Mouse (Mus musculus) urinary bladder, postnatal 25 days (tissue): ENCODE data around the gene Defb36.

Source experiments
- DNase-seq: peaks from one replicate; pipeline ENCODE4 v3.0.0; 2022; ENCODE audit warnings: low spot score

The Defb36 gene

GRCm38 (mm10) chr2:152604057-152604456 is at the start of gene Defb36:
Gene Defb36 (plus strand): TSS chr2:152604327.
- DNase-seq, result peak; percentile 46

- no peak for DNase-seq
Measured at GRCm38 (mm10) chr2:152556655-152557054, 47.5 kb upstream of the Defb36 start.

GRCm38 (mm10) chr2:152569038-152569437 is 35.1 kb upstream of the Defb36 start, which contains the start of gene Gm17416:
Gene Gm17416 (plus strand): TSS chr2:152569338.
- DNase-seq, result no peak

GRCm38 (mm10) chr2:152569881-152570280 is 34.2 kb upstream of the Defb36 start:
- DNase-seq, result no peak

GRCm38 (mm10) chr2:152570313-152570712 is 33.8 kb upstream of the Defb36 start:
- no peak for DNase-seq

GRCm38 (mm10) chr2:152572114-152572794 is 31.9 kb upstream of the Defb36 start, which contains the start of gene Defb21:
Gene Defb21 (plus strand): TSS chr2:152572744.
- no peak for DNase-seq

GRCm38 (mm10) chr2:152573484-152573883 is 30.6 kb upstream of the Defb36 start:
- DNase-seq, result no peak

GRCm38 (mm10) chr2:152580107-152580506 is 24.0 kb upstream of the Defb36 start, which contains the start of gene Defb19:
Gene Defb19 (minus strand): TSS chr2:152580312.
- DNase-seq, result no peak

GRCm38 (mm10) chr2:152580612-152581011 is 23.5 kb upstream of the Defb36 start:
- DNase-seq, result no peak

GRCm38 (mm10) chr2:152586926-152587560 is 17.1 kb upstream of the Defb36 start:
- no peak for DNase-seq

- no peak for DNase-seq
Measured at GRCm38 (mm10) chr2:152588450-152588849, 15.7 kb upstream of the Defb36 start.

GRCm38 (mm10) chr2:152589021-152589420 is 15.1 kb upstream of the Defb36 start:
- DNase-seq, result no peak

GRCm38 (mm10) chr2:152599299-152599698 is 4.8 kb upstream of the Defb36 start, which contains the start of gene Defb45:
Gene Defb45 (minus strand): TSS chr2:152599399.
- no peak for DNase-seq

GRCm38 (mm10) chr2:152600076-152600475 is 4.1 kb upstream of the Defb36 start:
- no peak for DNase-seq

- no peak for DNase-seq
Measured at GRCm38 (mm10) chr2:152601275-152601960, 2.7 kb upstream of the Defb36 start.

GRCm38 (mm10) chr2:152607746-152608145 is 3.6 kb downstream of the Defb36 start:
- DNase-seq, result no peak

- no peak for DNase-seq
Measured at GRCm38 (mm10) chr2:152608719-152609118, 4.6 kb downstream of the Defb36 start.

- DNase-seq, result no peak
Measured at GRCm38 (mm10) chr2:152612193-152612592, 8.1 kb downstream of the Defb36 start.

GRCm38 (mm10) chr2:152615563-152615962 is 11.4 kb downstream of the Defb36 start:
- no peak for DNase-seq

GRCm38 (mm10) chr2:152616470-152616869 is 12.3 kb downstream of the Defb36 start:
- no peak for DNase-seq

- no peak for DNase-seq
Measured at GRCm38 (mm10) chr2:152617374-152617773, 13.2 kb downstream of the Defb36 start.

- no peak for DNase-seq
Measured at GRCm38 (mm10) chr2:152620367-152621134, 16.4 kb downstream of the Defb36 start.
